Comparison of ENCODE assay signal across 1 mouse cellular context in the genomic region with DNA sequence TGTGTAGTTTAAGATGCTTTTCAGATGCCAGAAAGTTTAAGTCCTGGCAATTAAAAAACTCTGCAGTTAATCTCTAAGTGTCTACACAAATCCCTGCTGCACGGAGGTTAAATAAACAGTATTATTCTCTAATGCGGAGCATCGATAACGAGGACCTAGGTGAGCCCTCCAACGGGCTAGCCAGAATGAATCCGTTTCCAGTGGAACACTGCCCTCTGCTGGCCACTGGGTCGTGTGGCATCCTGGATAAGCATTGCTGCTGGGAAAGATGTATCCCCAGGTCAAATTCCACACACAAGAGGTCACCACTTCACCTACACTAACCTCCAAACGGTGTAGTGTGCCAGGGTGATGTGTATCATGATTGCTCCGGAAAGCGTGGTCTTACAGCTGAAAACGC.
TF ChIP-seq lines count a peak whose summit lies in the region.

No protein-coding gene starts in this region.

TF ChIP-seq in CH12.LX, 34 proteins besides CTCF, POLR2A, EP300 and RAD21 (continued from another document):
- TF ChIP-seq MYC (IDR thresholded peaks at IDR 0.05; ENCODE audit: low read depth, low read length): 0 out of 2 replicates have a peak, but pooled peaks have one; percentile 14
